11 mouse cellular contexts compared by ENCODE assay signal in the genomic region with DNA sequence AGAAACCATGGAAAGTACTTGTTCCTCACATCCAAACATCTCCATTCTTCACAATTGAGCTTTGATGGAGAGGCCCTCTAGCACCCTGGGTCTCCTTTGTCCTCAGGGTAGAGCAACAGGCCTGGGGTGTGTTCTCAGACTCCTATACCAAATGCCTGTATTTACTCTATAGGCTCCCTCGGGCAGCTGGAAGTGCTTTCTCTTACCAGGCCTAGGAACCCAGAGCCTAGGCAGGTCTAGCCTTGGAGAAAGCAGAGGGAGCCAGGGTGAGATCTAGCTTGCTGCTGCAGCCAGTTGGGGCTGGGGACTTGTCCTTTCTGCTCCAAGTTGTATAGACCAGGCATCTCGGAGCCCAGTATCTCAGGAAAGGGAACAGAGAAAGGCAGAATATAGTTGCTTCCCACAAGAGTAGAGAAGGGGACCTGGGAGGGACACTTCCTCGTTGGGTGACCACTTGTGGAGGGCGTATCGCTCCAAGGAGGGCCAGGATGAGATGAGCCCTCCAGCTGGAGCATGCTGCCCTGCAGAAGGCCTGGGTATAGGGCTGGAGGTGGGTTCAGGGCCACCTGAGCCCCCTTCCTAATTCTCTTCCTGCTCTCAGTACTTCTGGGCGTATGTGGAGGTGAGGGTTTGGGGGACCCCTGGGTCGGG. TPM values are rescaled to one million over a fixed set of nuclear protein-coding genes. Genes with fewer than 3 reads are reported as not detected.
DNase-seq lines count a peak whose midpoint lies in the region; ATAC-seq and TF ChIP-seq lines count a peak whose summit lies in the region.
"Had no signal": no experiment of that assay in that cellular context is flagged by ENCODE, and none has a peak within 500 bp of the region (broad histone marks: within the 10 kb centered on the region; RNA-seq: fewer than 3 reads in every experiment).

No protein-coding gene starts in this region.

- intact Hi-C loops in gastrocnemius, adult 2 months (cut with DNase I) = no loop called here
- intact Hi-C loops in gastrocnemius, postnatal 36 days (cut with DNase I) = no loop called here

- H3K9me3 ChIP-seq in liver, postnatal 0 days (ENCODE audit: low read length) = no peaks in the 10 kb centered on the region
- H3K9me3 ChIP-seq: embryonic facial prominence, embryonic 10.5 days; lung, embryonic 15.5 days had no signal

- no peak for TF ChIP-seq EP300 in liver, postnatal 0 days (IDR thresholded peaks at IDR 0.05; ENCODE audit: low read depth)

- no peak for TF ChIP-seq POLR2A in liver, adult 2 months (IDR thresholded peaks at IDR 0.05; ENCODE audit: extremely low read depth, insufficient read depth, low read length)

- H3K27ac ChIP-seq in gastrocnemius, adult 2 months = peak overlapping the region; percentile 93
- 0 out of 2 replicates have a peak overlapping the region, but pooled peaks have one; percentile 7 for H3K27ac ChIP-seq in liver, adult 2 months (replicated peaks; ENCODE audit: insufficient read depth, low read depth, low read length)
- H3K27ac ChIP-seq in brown adipose tissue, adult 24 weeks (replicated peaks; ENCODE audit: low read depth, low read length) = peak overlapping the region; percentile 32
- H3K27ac ChIP-seq in liver, postnatal 0 days (ENCODE audit: low read depth) = peak overlapping the region; percentile 93
- H3K27ac ChIP-seq: lung, embryonic 15.5 days had no signal

- H3K27me3 ChIP-seq in liver, adult 2 months (ENCODE audit: control insufficient read depth, insufficient read depth, low read length) = no peaks in the 10 kb centered on the region
- 0 out of 2 replicates have a peak, but pooled peaks cover 1% of the 10 kb centered on the region for H3K27me3 ChIP-seq in liver, postnatal 0 days (ENCODE audit: insufficient read depth, low read length)

- H3K36me3 ChIP-seq in liver, adult 2 months (ENCODE audit: control insufficient read depth, insufficient read depth, low read length) = no peaks in the 10 kb centered on the region
- H3K36me3 ChIP-seq in liver, postnatal 0 days (replicated peaks; ENCODE audit: insufficient read depth, low read length) = peaks cover 16% of the 10 kb centered on the region

- no peak for ATAC-seq in liver, postnatal 0 days

- H3K4me1 ChIP-seq in liver, adult 2 months (ENCODE audit: control insufficient read depth, insufficient read depth, low read length) = peaks cover 11% of the 10 kb centered on the region
- peaks cover 44% of the 10 kb centered on the region for H3K4me1 ChIP-seq in brown adipose tissue, adult 24 weeks (ENCODE audit: control insufficient read depth, insufficient read depth, insufficient read length, low read length)
- H3K4me1 ChIP-seq in liver, postnatal 0 days (ENCODE audit: insufficient read depth) = peaks cover 38% of the 10 kb centered on the region

- H3K79me2 ChIP-seq in liver, adult 2 months (ENCODE audit: control insufficient read depth, insufficient read depth, low read length) = no peaks in the 10 kb centered on the region; the same call in 1 of the 2 replicates

- peak overlapping the region; percentile 29 for H3K4me3 ChIP-seq in gastrocnemius, adult 2 months
- H3K4me3 ChIP-seq in liver, adult 2 months (ENCODE audit: insufficient read depth, low read depth, low read length) = no peak overlapping the region
- H3K4me3 ChIP-seq in brown adipose tissue, adult 24 weeks (ENCODE audit: insufficient read depth, low read depth, low read length) = no peak overlapping the region
- H3K4me3 ChIP-seq in liver, postnatal 0 days (ENCODE audit: low read depth, low read length) = peak overlapping the region; percentile 15; the same call in 1 of the 2 replicates
- H3K4me3 ChIP-seq: embryonic facial prominence, embryonic 10.5 days; lung, embryonic 15.5 days had no signal

- DNase-seq in gastrocnemius, adult 2 months = no peak
- no peak for DNase-seq in gastrocnemius, postnatal 36 days
- DNase-seq in liver, adult 2 months (ENCODE audit: extremely low read depth, low read depth, low spot score) = no peak
- DNase-seq in liver = no peak
- no peak for DNase-seq in liver, postnatal 0 days
- no peak for DNase-seq in kidney, adult 9 months
- DNase-seq in cerebellum, adult 9-11 months = no peak

- H3K4me2 ChIP-seq in liver, postnatal 0 days (ENCODE audit: low read depth, low read length) = peak overlapping the region; percentile 86
- H3K4me2 ChIP-seq: lung, embryonic 15.5 days had no signal

- WGBS in liver, adult 2 months = 71% methylated on average over 7 of the region's 7 CpGs
- 55% methylated on average over 7 of the region's 7 CpGs for WGBS in liver, postnatal 0 days (ENCODE audit: insufficient replicate concordance)

- no peak for TF ChIP-seq CTCF in gastrocnemius, adult 2 months (IDR thresholded peaks at IDR 0.05)
- no peak for TF ChIP-seq CTCF in liver, adult 2 months (IDR thresholded peaks at IDR 0.05; ENCODE audit: low read depth, low read length)
- no peak for TF ChIP-seq CTCF in liver, postnatal 0 days (IDR thresholded peaks at IDR 0.05; ENCODE audit: low read depth)

- H3K9ac ChIP-seq in liver, adult 2 months (ENCODE audit: low read depth, low read length) = no peak overlapping the region
- H3K9ac ChIP-seq in liver, postnatal 0 days (replicated peaks) = peak overlapping the region; percentile 37
- H3K9ac ChIP-seq: lung, embryonic 15.5 days had no signal

RNA-seq across cellular contexts. Expression of gene Slc48a1, which starts 9.0 kb away (rescaled TPM):
- 10 to 100 TPM; 44.5 to 47.1 TPM for total RNA-seq in gastrocnemius, adult 2 months (2021)
- total RNA-seq in gastrocnemius, postnatal 36 days (2021) = 10 to 100 TPM; 44.8 to 46.2 TPM
- 15.2 and 21.1 TPM in 2 replicates for total RNA-seq in liver, adult 2 months (2014; rRNA removed)
- polyA plus RNA-seq in liver, adult 2 months (2012; rRNA removed) = 54.9 and 58.6 TPM in 2 replicates
- polyA plus RNA-seq in brown adipose tissue, adult 24 weeks (2012; ENCODE audit: insufficient read depth, insufficient read length, missing spikeins) = 70.5 and 79.9 TPM in 2 replicates
- 59.0 and 61.1 TPM in 2 replicates for polyA plus RNA-seq in liver, postnatal 0 days (2015; fragmentation: Nextera tagmentation; extraction: Ambion mirVana)

RNA-seq across cellular contexts. Expression of gene Rapgef3, which starts 19.5 kb away (rescaled TPM):
- total RNA-seq in gastrocnemius, adult 2 months (2021) = 10 to 100 TPM in 1 of 2 experiments, 1 to 10 TPM in 1; 9.8 to 13.6 TPM
- 1 to 10 TPM; 5.1 to 7.7 TPM for total RNA-seq in gastrocnemius, postnatal 36 days (2021)
- total RNA-seq in liver, adult 2 months (2014; rRNA removed) = 1.8 and 3.2 TPM in 2 replicates
- polyA plus RNA-seq in liver, adult 2 months (2012; rRNA removed) = 2.7 and 4.9 TPM in 2 replicates
- polyA plus RNA-seq in brown adipose tissue, adult 24 weeks (2012; ENCODE audit: insufficient read depth, insufficient read length, missing spikeins) = 6.1 and 6.6 TPM in 2 replicates
- 1.5 and 1.9 TPM in 2 replicates for polyA plus RNA-seq in liver, postnatal 0 days (2015; fragmentation: Nextera tagmentation; extraction: Ambion mirVana)

RNA-seq across cellular contexts. Expression of gene Endou, which starts 56.1 kb away (rescaled TPM):
- total RNA-seq in gastrocnemius, adult 2 months (2021) = under 1 TPM; 0.13 to 0.22 TPM
- under 1 TPM; 0.44 to 0.77 TPM for total RNA-seq in gastrocnemius, postnatal 36 days (2021)
- total RNA-seq in liver, adult 2 months (2014; rRNA removed) = 0.47 and 0.55 TPM in 2 replicates
- polyA plus RNA-seq in liver, adult 2 months (2012; rRNA removed) = 0.21 and 0.32 TPM in 2 replicates
- polyA plus RNA-seq in brown adipose tissue, adult 24 weeks (2012; ENCODE audit: insufficient read depth, insufficient read length, missing spikeins) = 0.63 and 2.0 TPM in 2 replicates
- polyA plus RNA-seq in liver, postnatal 0 days (2015; fragmentation: Nextera tagmentation; extraction: Ambion mirVana) = 0.66 and 0.82 TPM in 2 replicates
- polyA plus RNA-seq: intestine, embryonic 14.5 days had no signal

RNA-seq across cellular contexts. Expression of gene Hdac7, which starts 57.0 kb away (rescaled TPM):
- 10 to 100 TPM; 10.2 to 11.6 TPM for total RNA-seq in gastrocnemius, adult 2 months (2021)
- total RNA-seq in gastrocnemius, postnatal 36 days (2021) = 10 to 100 TPM; 10.6 to 11.8 TPM
- total RNA-seq in liver, adult 2 months (2014; rRNA removed) = 2.5 and 3.4 TPM in 2 replicates
- 5.9 and 9.5 TPM in 2 replicates for polyA plus RNA-seq in liver, adult 2 months (2012; rRNA removed)
- 10.0 and 10.2 TPM in 2 replicates for polyA plus RNA-seq in brown adipose tissue, adult 24 weeks (2012; ENCODE audit: insufficient read depth, insufficient read length, missing spikeins)
- polyA plus RNA-seq in liver, postnatal 0 days (2015; fragmentation: Nextera tagmentation; extraction: Ambion mirVana) = 5.3 TPM in 2 replicates

Comparison
In these comparisons a context has a peak if more than half of its experiments do, and no peak if none do; other contexts are left out.
1. H3K4me3 ChIP-seq: peak in gastrocnemius, adult 2 months (single experiment) and liver, postnatal 0 days (single experiment); none in liver, adult 2 months (single experiment) and brown adipose tissue, adult 24 weeks (single experiment).
2. H3K27ac ChIP-seq: peak in every context shown above with its lines; median percentile 93 in gastrocnemius, adult 2 months; 93 in liver, postnatal 0 days; 32 in brown adipose tissue, adult 24 weeks; 7 in liver, adult 2 months.